Mouse (Mus musculus) lung, postnatal 36 days (tissue): Measurements from ENCODE around the gene Ptges2.

Source experiments
- DNase-seq: peaks from one replicate; pipeline ENCODE4 v3.0.0; 2022; ENCODE audit warnings: mixed read lengths

Gene Ptges2

GRCm38 (mm10) chr2:32447264-32447936 lies 51.7 kb downstream of the Ptges2 start:
- DNase-seq, result peak; percentile 77

- DNase-seq, result no peak
Measured at GRCm38 (mm10) chr2:32448480-32448879, 52.8 kb downstream of the Ptges2 start.

GRCm38 (mm10) chr2:32449761-32450754 lies 54.4 kb downstream of the Ptges2 start, which contains the start of gene Naif1:
Naif1 (plus strand) TSS chr2:32450457.
- peak; percentile 42 for DNase-seq

GRCm38 (mm10) chr2:32450881-32451844 lies 55.5 kb downstream of the Ptges2 start, which contains the start of gene Slc25a25:
Slc25a25 (minus strand) TSS chr2:32451445.
- DNase-seq, result peak; percentile 99

- peak; percentile 99 for DNase-seq
Measured at GRCm38 (mm10) chr2:32451870-32452372, 56.2 kb downstream of the Ptges2 start.

- DNase-seq, result no peak
Measured at GRCm38 (mm10) chr2:32452441-32452971, 56.8 kb downstream of the Ptges2 start.

GRCm38 (mm10) chr2:32453641-32454303 lies 58.1 kb downstream of the Ptges2 start:
- DNase-seq, result no peak

- no peak for DNase-seq
Measured at GRCm38 (mm10) chr2:32454633-32455032, 58.9 kb downstream of the Ptges2 start.

- peak; percentile 78 for DNase-seq
Measured at GRCm38 (mm10) chr2:32455101-32455500, 59.4 kb downstream of the Ptges2 start.
